ENCODE assay signal across 15 mouse cellular contexts in genomic region chr19:44553286-44553685, GRCm38 (mm10). TPM values are rescaled to one million over a fixed set of nuclear protein-coding genes. Genes with fewer than 3 reads are reported as not detected.
DNase-seq lines count a peak whose midpoint lies in the region; ATAC-seq and TF ChIP-seq lines count a peak whose summit lies in the region.
"Had no signal": no experiment of that assay in that cellular context is flagged by ENCODE, and none has a peak within 500 bp of the region (broad histone marks: within the 10 kb centered on the region; RNA-seq: fewer than 3 reads in every experiment).

No protein-coding gene starts in this region.

- WGBS in cerebellum, adult 2 months = 84% methylated on average over 4 of the region's 4 CpGs
- 96% methylated on average over 4 of the region's 4 CpGs for WGBS in hindbrain, embryonic 15.5 days
- 92% methylated on average over 4 of the region's 4 CpGs for WGBS in hindbrain, embryonic 10.5 days
- WGBS in kidney, adult 2 months = 38% methylated on average over 4 of the region's 4 CpGs
- 95% methylated on average over 4 of the region's 4 CpGs for WGBS in midbrain, embryonic 15.5 days

- no peak overlapping the region for H3K9ac ChIP-seq in hindbrain, embryonic 15.5 days
- no peak overlapping the region for H3K9ac ChIP-seq in midbrain, embryonic 15.5 days
- H3K9ac ChIP-seq: embryonic facial prominence, embryonic 15.5 days had no signal

- H3K27ac ChIP-seq in cerebellum, adult 2 months (ENCODE audit: insufficient read depth, low read length) = no peak overlapping the region
- no peak overlapping the region for H3K27ac ChIP-seq in hindbrain, embryonic 15.5 days (replicated peaks)
- no peak overlapping the region for H3K27ac ChIP-seq in hindbrain, embryonic 10.5 days
- peak overlapping the region; percentile 51; the same call in 1 of the 2 replicates for H3K27ac ChIP-seq in kidney, adult 2 months (ENCODE audit: insufficient read depth, low read depth, low read length)
- no peak overlapping the region for H3K27ac ChIP-seq in midbrain, embryonic 15.5 days
- H3K27ac ChIP-seq: embryonic facial prominence, embryonic 15.5 days; left cerebral cortex, adult 2 months had no signal

- ATAC-seq in hindbrain, embryonic 15.5 days (ENCODE audit: low FRiP score, low read depth) = no peak
- no peak for ATAC-seq in midbrain, embryonic 15.5 days (replicated peaks)

- peaks cover 4% of the 10 kb centered on the region; the same call in 1 of the 2 replicates for H3K4me1 ChIP-seq in cerebellum, adult 2 months (ENCODE audit: control insufficient read depth, insufficient read depth, low read length)
- H3K4me1 ChIP-seq in hindbrain, embryonic 15.5 days (replicated peaks) = peaks cover 17% of the 10 kb centered on the region
- peaks cover 19% of the 10 kb centered on the region for H3K4me1 ChIP-seq in hindbrain, embryonic 10.5 days (replicated peaks)
- peaks cover 4% of the 10 kb centered on the region; the same call in 1 of the 2 replicates for H3K4me1 ChIP-seq in kidney, adult 2 months (ENCODE audit: control insufficient read depth, insufficient read depth, low read length)
- peaks cover 19% of the 10 kb centered on the region for H3K4me1 ChIP-seq in midbrain, embryonic 15.5 days

- H3K36me3 ChIP-seq in hindbrain, embryonic 15.5 days = peaks cover 47% of the 10 kb centered on the region
- peaks cover 53% of the 10 kb centered on the region for H3K36me3 ChIP-seq in hindbrain, embryonic 10.5 days
- H3K36me3 ChIP-seq in kidney, adult 2 months (ENCODE audit: control insufficient read depth, insufficient read depth, low read length) = peaks cover 12% of the 10 kb centered on the region
- H3K36me3 ChIP-seq in midbrain, embryonic 15.5 days (replicated peaks) = peaks cover 39% of the 10 kb centered on the region

- TF ChIP-seq CTCF in cerebellum, adult 2 months (IDR thresholded peaks at IDR 0.05; ENCODE audit: borderline replicate concordance, insufficient read depth, low read depth, low read length) = no peak
- TF ChIP-seq CTCF in kidney, adult 2 months (conservative IDR thresholded peaks at IDR 0.05; ENCODE audit: insufficient read depth, insufficient read length, low read depth, low read length) = no peak

- H3K27me3 ChIP-seq in cerebellum, adult 2 months (ENCODE audit: control insufficient read depth, insufficient read depth, low read length) = no peaks in the 10 kb centered on the region
- no peaks in the 10 kb centered on the region for H3K27me3 ChIP-seq in hindbrain, embryonic 15.5 days
- H3K27me3 ChIP-seq in hindbrain, embryonic 10.5 days (ENCODE audit: insufficient read depth, poor library complexity, severe bottlenecking) = peaks cover 6% of the 10 kb centered on the region; the same call in 1 of the 2 replicates
- H3K27me3 ChIP-seq in kidney, adult 2 months (replicated peaks; ENCODE audit: control insufficient read depth, insufficient read depth, low read length) = no peaks in the 10 kb centered on the region
- H3K27me3 ChIP-seq in midbrain, embryonic 15.5 days (replicated peaks) = no peaks in the 10 kb centered on the region
- H3K27me3 ChIP-seq: embryonic facial prominence, embryonic 15.5 days had no signal

- H3K4me2 ChIP-seq in hindbrain, embryonic 15.5 days = peak overlapping the region; percentile 89
- H3K4me2 ChIP-seq in midbrain, embryonic 15.5 days = peak overlapping the region; percentile 93; the same call in 1 of the 2 replicates

- H3K4me3 ChIP-seq in cerebellum, adult 2 months (replicated peaks; ENCODE audit: insufficient read depth, low read depth, low read length) = peak overlapping the region; percentile 5
- H3K4me3 ChIP-seq in hindbrain, embryonic 15.5 days = 0 out of 2 replicates have a peak overlapping the region, but pooled peaks have one; percentile 96
- H3K4me3 ChIP-seq in hindbrain, embryonic 10.5 days = no peak overlapping the region
- H3K4me3 ChIP-seq in kidney, adult 2 months (ENCODE audit: insufficient read depth, low read depth, low read length) = peak overlapping the region; percentile 9; the same call in 1 of the 2 replicates
- H3K4me3 ChIP-seq in midbrain, embryonic 15.5 days = no peak overlapping the region
- H3K4me3 ChIP-seq: embryonic facial prominence, embryonic 15.5 days had no signal

- DNase-seq in cerebellum, adult 2 months = no peak
- DNase-seq in cerebellum, adult 9-11 months = no peak
- no peak for DNase-seq in hindbrain, embryonic 10.5 days (ENCODE audit: low spot score)
- peak; percentile 68 for DNase-seq in kidney, adult 2 months
- DNase-seq in spleen, postnatal 36 days (ENCODE audit: low spot score in 2 of 2) = no peak
- DNase-seq in layer of hippocampus, adult 9-10 months (ENCODE audit: low spot score) = no peak
- DNase-seq: adrenal gland, adult 2 months; cerebellum, postnatal 36 days; lung, embryonic 14.5 days had no signal

- H3K9me3 ChIP-seq in hindbrain, embryonic 15.5 days = no peaks in the 10 kb centered on the region
- no peaks in the 10 kb centered on the region for H3K9me3 ChIP-seq in hindbrain, embryonic 10.5 days
- H3K9me3 ChIP-seq in midbrain, embryonic 15.5 days = no peaks in the 10 kb centered on the region
- H3K9me3 ChIP-seq: embryonic facial prominence, embryonic 15.5 days had no signal

- TF ChIP-seq POLR2A in cerebellum, adult 2 months (IDR thresholded peaks at IDR 0.05; ENCODE audit: borderline replicate concordance, insufficient read depth, low read length) = no peak
- no peak for TF ChIP-seq POLR2A in kidney, adult 2 months (IDR thresholded peaks at IDR 0.05; ENCODE audit: low read depth, low read length)

RNA-seq across cellular contexts. Expression of gene Gm20538, which starts 0.7 kb away (rescaled TPM):
- not detected in 2 replicates for polyA plus RNA-seq in cerebellum, adult 2 months (2012; rRNA removed)
- not detected in 2 replicates for polyA plus RNA-seq in hindbrain, embryonic 15.5 days (2015; fragmentation: Nextera tagmentation; extraction: Ambion mirVana)
- polyA plus RNA-seq in hindbrain, embryonic 10.5 days (2016; fragmentation: Nextera tagmentation; extraction: Ambion mirVana) = not detected in 2 replicates
- not detected in 2 replicates for polyA plus RNA-seq in kidney, adult 2 months (2012; rRNA removed)
- polyA plus RNA-seq in midbrain, embryonic 15.5 days (2015; fragmentation: Nextera tagmentation; extraction: Ambion mirVana) = not detected in 2 replicates
- polyA plus RNA-seq: adrenal gland, adult 2 months; gonadal fat pad, adult 2 months; limb, embryonic 14.5 days; lung, embryonic 14.5 days had no signal

RNA-seq across cellular contexts. Expression of gene Ndufb8, which starts 2.0 kb away (rescaled TPM):
- polyA plus RNA-seq in cerebellum, adult 2 months (2012; rRNA removed) = 798 and 861 TPM in 2 replicates
- 674 and 705 TPM in 2 replicates for polyA plus RNA-seq in hindbrain, embryonic 15.5 days (2015; fragmentation: Nextera tagmentation; extraction: Ambion mirVana)
- 642 and 644 TPM in 2 replicates for polyA plus RNA-seq in hindbrain, embryonic 10.5 days (2016; fragmentation: Nextera tagmentation; extraction: Ambion mirVana)
- polyA plus RNA-seq in kidney, adult 2 months (2012; rRNA removed) = 1,573 and 1,885 TPM in 2 replicates
- polyA plus RNA-seq in midbrain, embryonic 15.5 days (2015; fragmentation: Nextera tagmentation; extraction: Ambion mirVana) = 601 and 626 TPM in 2 replicates

RNA-seq across cellular contexts. Expression of gene Sec31b, which starts 7.6 kb away (rescaled TPM):
- polyA plus RNA-seq in cerebellum, adult 2 months (2012; rRNA removed) = 0.57 and 0.62 TPM in 2 replicates
- 0.20 and 0.38 TPM in 2 replicates for polyA plus RNA-seq in hindbrain, embryonic 15.5 days (2015; fragmentation: Nextera tagmentation; extraction: Ambion mirVana)
- polyA plus RNA-seq in hindbrain, embryonic 10.5 days (2016; fragmentation: Nextera tagmentation; extraction: Ambion mirVana) = 0.54 and 0.58 TPM in 2 replicates
- polyA plus RNA-seq in kidney, adult 2 months (2012; rRNA removed) = 5.3 and 6.8 TPM in 2 replicates
- polyA plus RNA-seq in midbrain, embryonic 15.5 days (2015; fragmentation: Nextera tagmentation; extraction: Ambion mirVana) = 0.19 and 0.30 TPM in 2 replicates

RNA-seq across cellular contexts. Expression of gene Hif1an, which starts 9.4 kb away (rescaled TPM):
- 26.2 and 26.7 TPM in 2 replicates for polyA plus RNA-seq in cerebellum, adult 2 months (2012; rRNA removed)
- 23.6 and 24.8 TPM in 2 replicates for polyA plus RNA-seq in hindbrain, embryonic 15.5 days (2015; fragmentation: Nextera tagmentation; extraction: Ambion mirVana)
- 42.3 and 46.5 TPM in 2 replicates for polyA plus RNA-seq in hindbrain, embryonic 10.5 days (2016; fragmentation: Nextera tagmentation; extraction: Ambion mirVana)
- 16.4 and 17.0 TPM in 2 replicates for polyA plus RNA-seq in kidney, adult 2 months (2012; rRNA removed)
- polyA plus RNA-seq in midbrain, embryonic 15.5 days (2015; fragmentation: Nextera tagmentation; extraction: Ambion mirVana) = 26.0 and 29.8 TPM in 2 replicates

Comparison
In these comparisons a context has a peak if more than half of its experiments do, and no peak if none do; other contexts are left out.
1. H3K4me3 ChIP-seq: peak in cerebellum, adult 2 months (single experiment), hindbrain, embryonic 15.5 days (single experiment) and kidney, adult 2 months (single experiment); none in hindbrain, embryonic 10.5 days (single experiment) and midbrain, embryonic 15.5 days (single experiment).